Comparison of ENCODE assay signal across 20 mouse cellular contexts in genomic region chr3:7134714-7135113, GRCm38 (mm10).
DNase-seq lines count a peak whose midpoint lies in the region; ATAC-seq lines count a peak whose summit lies in the region.
"Had no signal": no experiment of that assay in that cellular context is flagged by ENCODE, and none has a peak within 500 bp of the region (broad histone marks: within the 10 kb centered on the region; RNA-seq: fewer than 3 reads in every experiment).

No protein-coding gene starts in this region.

- intact Hi-C loops in left cerebral cortex, postnatal 25 days (cut with DNase I) = no loop called here
- intact Hi-C loops in left cerebral cortex, postnatal 4 days (cut with DNase I) = no loop called here

- ATAC-seq in frontal cortex, adult (ENCODE audit: low TSS enrichment) = peak; percentile 99
- ATAC-seq: CD4-positive, CD25-positive, alpha-beta regulatory T cell, adult 4 months; forebrain, embryonic 13.5 days; forebrain, embryonic 15.5 days had no signal

- no peak for DNase-seq in frontal cortex, postnatal 25 days (ENCODE audit: low spot score in 2 of 2)
- DNase-seq in layer of hippocampus, adult 9-10 months (ENCODE audit: low spot score) = peak; percentile 6
- DNase-seq in layer of hippocampus, postnatal 10 days (ENCODE audit: low spot score in 2 of 2) = no peak
- DNase-seq in left cerebral cortex, postnatal 25 days (ENCODE audit: low spot score in 2 of 2) = peak; percentile 2 to 48
- no peak for DNase-seq in left cerebral cortex, postnatal 4 days
- peak; percentile 41 for DNase-seq in brain, adult 2 months (ENCODE audit: low read depth, low spot score)
- DNase-seq in heart, adult 9 months (ENCODE audit: low spot score in 2 of 2) = no peak
- DNase-seq: adrenal gland, adult 2 months; adrenal gland, postnatal 10 days; adrenal gland, postnatal 25 days; B cell, adult 2 months; cerebellum, adult 11-12 months; cerebellum, adult 2 months; cerebellum, adult 9-10 months; cerebellum, postnatal 10 days; cerebellum, postnatal 25 days had no signal

Comparison
In these comparisons a context has a peak if more than half of its experiments do, and no peak if none do; other contexts are left out.
1. DNase-seq: peak in layer of hippocampus, adult 9-10 months (single experiment), left cerebral cortex, postnatal 25 days (2 of 2) and brain, adult 2 months (single experiment); none in frontal cortex, postnatal 25 days (0 of 2), layer of hippocampus, postnatal 10 days (0 of 2), left cerebral cortex, postnatal 4 days (single experiment) and heart, adult 9 months (0 of 2).